Mouse (Mus musculus) granulocyte monocyte progenitor cell, adult 5-6 weeks (primary cell): ENCODE measurements around the gene Ncam2. TPM values are rescaled to one million over a fixed set of nuclear protein-coding genes. Genes with fewer than 3 reads are reported as not detected.

Experiments used
- ATAC-seq: replicated peaks from 2 replicates; pipeline ENCODE4 v1.8.0; 2016; ENCODE audit warnings: mild to moderate bottlenecking, moderate TSS enrichment, inconsistent platforms; ENCODE audit not compliant: poor library complexity, severe bottlenecking
- total RNA-seq, 2 experiments: library from RNA; stranded (forward) in 1 of 2; stranded (reverse) in 1 of 2; fragments of 200-712, 200-1000 nt in 1 of 2; fragments of >200 nt in 1 of 2; fragmentation: Nextera tagmentation in 1 of 2; gene quantifications; 2 replicates each; pipeline ENCODE4 v1.2.3; 2014 to 2017

Ncam2 gene
- not detected in 2 replicates for total RNA-seq (2014; fragmentation: Nextera tagmentation)
- not detected in 2 replicates for total RNA-seq (2017)

DNA sequence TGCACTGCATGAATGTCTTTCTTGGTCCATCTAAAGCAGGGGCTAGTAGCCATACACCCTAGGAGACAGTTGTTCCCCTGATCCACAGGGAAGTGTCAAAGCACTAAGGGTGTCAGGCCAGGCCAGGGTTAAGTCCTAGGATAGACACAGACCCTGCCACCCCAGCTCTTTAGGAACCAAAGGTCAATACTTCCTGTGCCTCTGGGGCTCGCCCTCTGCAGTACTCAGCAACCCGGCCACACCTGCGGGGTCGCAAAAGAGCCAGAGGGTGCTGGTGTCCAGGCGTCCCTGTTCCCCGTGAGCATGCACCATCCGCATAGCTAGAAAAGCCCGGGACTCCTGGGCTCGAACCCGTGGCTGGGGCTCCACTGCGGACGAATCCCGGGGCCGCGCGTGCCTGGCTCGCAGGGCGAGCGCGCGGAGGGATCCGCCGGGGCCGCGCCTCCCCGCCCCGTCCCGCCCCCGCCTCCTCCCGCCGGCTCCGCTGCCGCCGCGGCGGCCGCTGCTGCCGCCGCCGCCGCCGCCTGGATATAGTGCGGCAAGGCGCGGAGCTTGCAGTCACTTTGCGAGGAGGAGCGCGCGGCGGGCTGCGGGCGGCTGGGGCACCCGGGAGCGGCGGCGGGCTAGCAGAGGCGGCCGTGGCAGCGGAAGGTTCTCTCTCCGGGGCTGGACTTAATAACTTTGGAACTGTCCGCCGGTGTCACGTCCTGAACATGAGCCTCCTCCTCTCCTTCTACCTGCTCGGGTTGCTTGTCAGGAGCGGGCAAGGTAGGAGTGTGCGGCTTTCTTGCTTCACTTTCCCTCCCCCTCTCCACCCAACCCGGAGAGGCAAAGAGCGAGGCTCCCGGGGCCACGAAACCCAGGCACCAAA lies at the start of gene Ncam2:
Ncam2 (plus strand) TSS at position 497 of the 871 bp plus-strand sequence.
- ATAC-seq = peak; percentile 72

DNA sequence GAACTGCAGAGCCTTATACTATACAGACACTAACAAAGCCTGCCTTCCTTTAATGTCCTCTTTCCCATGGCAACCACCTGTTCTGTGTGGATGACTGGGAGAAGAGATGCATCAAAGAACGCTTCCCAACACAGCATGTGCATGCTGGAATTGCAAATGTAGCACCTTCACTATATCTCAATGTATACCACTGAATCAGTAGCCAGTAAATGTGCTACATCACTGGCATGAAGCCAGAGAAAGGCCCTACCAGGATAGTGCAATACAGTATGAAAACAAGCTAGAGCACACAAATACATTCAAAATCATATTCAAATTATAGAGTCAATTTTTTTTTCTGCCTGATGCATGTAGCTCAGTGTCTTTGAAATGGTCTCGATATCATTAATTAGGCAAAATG lies 29.7 kb upstream of the Ncam2 start:
- no peak for ATAC-seq

- ATAC-seq = no peak
Measured at GRCm38 (mm10) chr16:81175302-81175943, 25.1 kb upstream of the Ncam2 start.

GRCm38 (mm10) chr16:81179801-81180200 lies 20.7 kb upstream of the Ncam2 start:
- ATAC-seq = no peak

DNA sequence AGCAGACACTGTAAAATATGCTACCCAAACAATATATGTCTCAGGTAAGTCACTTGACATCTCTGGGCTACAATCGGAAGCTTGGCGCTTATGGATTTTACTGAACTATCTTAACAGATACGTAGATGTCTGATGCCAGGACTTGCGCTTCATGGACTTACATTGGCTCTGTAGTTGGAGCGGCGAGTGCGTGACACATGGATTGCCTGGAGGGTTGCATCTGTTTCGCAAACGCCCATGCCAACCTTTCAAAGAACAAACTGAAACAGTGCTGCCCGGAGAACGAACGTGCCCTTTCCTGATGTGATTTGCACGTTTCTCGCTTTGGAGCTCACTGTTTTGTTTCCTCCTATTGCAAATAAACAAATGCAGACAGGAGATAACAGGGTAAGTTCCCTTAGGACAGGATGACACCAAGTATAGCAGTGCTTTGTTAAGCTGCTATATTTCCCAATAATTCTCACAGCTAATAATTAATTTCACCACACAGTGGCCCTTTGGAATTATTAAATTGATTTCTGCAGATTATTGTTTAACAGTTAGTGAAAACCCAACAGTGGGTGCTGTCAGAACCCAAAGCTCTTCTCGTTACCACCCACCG lies 12.8 kb upstream of the Ncam2 start:
- no peak for ATAC-seq

- no peak for ATAC-seq
Measured at GRCm38 (mm10) chr16:81191621-81192020, 8.9 kb upstream of the Ncam2 start.

- ATAC-seq = no peak
Measured at GRCm38 (mm10) chr16:81192607-81193006, 7.9 kb upstream of the Ncam2 start.

GRCm38 (mm10) chr16:81199467-81199866 lies 1.0 kb upstream of the Ncam2 start:
- no peak for ATAC-seq

DNA sequence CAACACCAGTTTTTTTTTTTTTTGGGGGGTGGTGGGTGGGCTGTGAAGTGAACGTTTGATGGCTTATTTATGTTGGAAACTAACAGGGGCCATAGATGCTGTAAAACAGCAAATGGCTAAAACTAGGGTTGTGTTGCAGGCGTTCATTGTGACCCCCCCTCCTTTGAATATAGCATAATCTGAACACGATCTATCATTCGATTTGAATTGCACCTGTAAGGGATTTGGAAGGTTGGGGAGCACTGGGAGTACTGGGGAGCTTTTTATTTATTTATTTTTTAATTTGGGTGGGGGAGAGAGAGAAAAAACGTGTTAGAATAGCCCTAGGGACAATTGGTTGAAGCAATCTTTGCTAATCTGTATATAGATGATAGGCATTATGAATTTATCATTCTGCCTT lies 974 bp downstream of the Ncam2 start:
- ATAC-seq = no peak

DNA sequence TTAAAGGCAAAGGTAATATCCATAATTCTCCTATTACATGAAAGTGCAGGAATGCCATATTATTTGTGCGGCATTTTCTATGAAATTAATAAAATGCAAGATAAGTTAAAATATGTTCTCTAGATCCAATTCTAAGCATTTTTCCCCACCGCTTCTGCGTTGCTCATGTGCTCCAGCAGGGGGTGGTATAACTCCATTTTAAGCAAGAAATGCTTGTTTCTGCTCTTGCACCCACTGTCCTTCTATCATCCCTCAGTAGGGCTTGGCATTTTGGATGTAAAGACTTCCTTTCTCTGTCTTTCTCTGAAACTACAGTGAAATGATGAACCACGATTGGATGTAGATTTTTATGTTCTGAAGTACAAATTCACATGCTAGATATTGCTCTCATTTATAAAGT lies 1.5 kb downstream of the Ncam2 start:
- peak; percentile 68 for ATAC-seq

- no peak for ATAC-seq
Measured at GRCm38 (mm10) chr16:81202721-81203161, 2.2 kb downstream of the Ncam2 start.

DNA sequence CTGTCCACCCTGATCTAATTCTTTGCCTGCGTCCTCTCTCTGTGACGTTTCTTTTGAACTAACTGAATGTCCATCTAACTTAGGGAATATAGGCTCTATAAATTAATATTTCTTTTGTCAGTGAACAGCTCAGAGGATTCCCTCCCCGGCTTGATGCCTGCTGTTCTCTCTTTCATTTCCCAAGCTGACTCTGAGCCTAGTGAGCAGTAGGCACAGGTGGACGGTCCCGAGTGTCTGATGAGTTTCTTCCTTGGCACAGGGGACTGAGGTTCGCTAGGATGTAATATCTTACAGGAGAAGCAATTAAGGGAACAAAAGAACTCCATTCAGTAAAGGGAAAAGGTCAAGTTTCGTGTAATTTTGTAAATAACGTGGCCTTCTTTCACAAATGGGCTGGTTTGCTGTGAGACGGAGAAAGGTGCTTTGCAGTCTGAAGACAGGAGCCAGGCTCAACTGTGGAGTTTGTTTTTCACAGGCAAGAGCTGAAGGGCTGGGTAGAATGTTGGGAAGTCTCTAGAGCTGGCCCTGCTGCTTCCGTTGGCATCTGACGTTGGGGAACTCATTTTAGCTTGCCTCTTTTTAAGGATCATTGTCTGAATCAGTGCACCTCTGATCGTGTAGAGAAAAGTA lies 4.0 kb downstream of the Ncam2 start:
- ATAC-seq = no peak

DNA sequence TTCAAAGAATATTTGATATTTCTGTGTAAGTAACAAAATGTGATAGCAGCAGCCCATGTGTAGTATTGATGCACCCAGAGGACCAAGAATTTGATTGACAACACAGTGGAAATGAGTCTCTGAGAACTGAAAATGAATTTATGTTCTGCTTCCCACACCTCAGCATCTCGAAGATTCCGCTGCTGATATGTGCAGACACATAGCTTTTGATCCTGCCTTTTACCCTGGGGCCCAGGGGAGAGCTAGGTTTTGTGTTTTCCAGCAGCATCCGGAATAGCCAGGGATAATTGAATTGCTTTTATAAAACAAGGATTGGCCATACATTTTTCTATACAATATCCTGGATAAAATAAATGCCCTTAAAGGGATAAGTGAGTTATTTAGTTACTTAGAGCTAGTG lies 20.7 kb downstream of the Ncam2 start:
- no peak for ATAC-seq

DNA sequence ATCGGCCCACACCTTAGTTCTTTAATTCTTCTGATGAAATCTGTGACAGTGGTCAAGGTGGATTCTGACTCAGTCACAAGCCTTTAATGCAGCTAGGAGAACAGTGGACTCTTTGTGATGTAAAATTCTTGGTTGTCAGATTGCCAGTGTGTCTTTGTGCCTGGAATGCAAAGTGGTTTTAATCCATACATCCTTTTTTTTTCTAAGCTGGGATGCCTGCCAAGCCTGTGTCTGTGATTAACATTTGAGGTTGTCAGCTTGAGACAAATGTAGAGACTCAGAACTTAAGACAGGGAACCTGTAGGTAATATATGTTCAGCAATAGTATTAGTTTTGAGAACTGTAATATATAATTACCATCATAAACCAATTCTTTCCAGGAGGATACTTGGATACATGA lies 23.3 kb downstream of the Ncam2 start:
- ATAC-seq = no peak

GRCm38 (mm10) chr16:81224253-81224652 lies 23.8 kb downstream of the Ncam2 start:
- no peak for ATAC-seq

GRCm38 (mm10) chr16:81254875-81255274 lies 54.4 kb downstream of the Ncam2 start:
- ATAC-seq = no peak

- no peak for ATAC-seq
Measured at GRCm38 (mm10) chr16:81260429-81260828, 59.9 kb downstream of the Ncam2 start.

DNA sequence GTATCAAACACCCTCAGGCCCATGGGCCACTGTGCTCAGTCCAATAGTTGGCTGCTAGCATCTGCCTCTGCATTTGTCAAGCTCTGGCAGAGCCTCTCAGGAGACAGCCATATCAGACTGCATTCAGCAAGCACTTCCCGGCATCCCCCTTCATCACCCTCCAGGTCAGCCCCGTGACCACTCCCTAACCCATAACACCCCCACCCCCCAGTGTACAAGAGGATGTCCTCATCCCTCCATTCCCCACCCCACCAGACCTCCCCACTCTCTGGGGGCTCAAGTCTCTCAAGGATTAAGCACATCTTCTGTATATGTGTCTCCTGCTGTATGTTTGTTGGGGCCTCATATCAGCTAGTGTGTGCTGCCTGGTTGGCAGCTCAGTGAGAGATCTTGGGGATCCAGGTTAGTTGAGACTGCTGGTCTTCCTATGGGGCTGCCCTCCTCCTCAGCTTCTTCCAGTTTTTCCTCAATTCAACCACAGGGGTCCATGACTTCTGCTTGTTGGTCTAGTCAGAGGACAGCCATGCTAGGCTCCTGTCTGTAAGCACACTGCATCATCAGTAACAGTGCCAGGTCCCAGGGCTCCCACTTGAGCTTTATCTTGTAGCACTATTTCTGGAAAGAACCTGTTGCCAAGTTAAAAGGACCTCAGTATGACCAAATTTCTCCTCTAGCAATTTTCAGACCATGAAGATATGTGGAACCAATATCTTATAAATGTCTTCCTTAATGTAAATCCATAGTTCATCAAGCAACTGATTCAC lies 73.3 kb downstream of the Ncam2 start:
- ATAC-seq = no peak

DNA sequence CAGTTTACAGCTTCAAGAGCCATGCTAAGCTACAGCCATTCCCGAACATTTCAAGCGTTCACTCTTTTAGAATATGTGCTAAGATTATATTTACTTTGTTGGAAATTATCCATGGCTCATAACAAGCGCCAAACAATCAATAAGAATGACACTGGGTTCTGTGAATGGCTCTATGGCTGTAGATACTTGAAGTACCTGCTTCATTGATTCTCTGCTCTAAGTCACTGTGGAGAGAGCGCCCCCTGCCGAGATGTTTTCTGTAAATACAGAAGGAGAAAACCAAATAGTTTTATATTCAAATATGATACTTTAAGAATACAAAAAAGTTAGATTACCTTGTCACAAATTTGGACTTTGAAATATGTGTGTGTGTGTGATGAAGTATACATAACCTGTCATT lies 83.7 kb downstream of the Ncam2 start:
- ATAC-seq = no peak
